Mouse (Mus musculus): ENCODE measurements around the gene Ranbp17. TPM values are rescaled to one million over a fixed set of nuclear protein-coding genes. Genes with fewer than 3 reads are reported as not detected.

Gene Ranbp17
- polyA plus RNA-seq, 1 experiment from 2014 or later, result 8.6 TPM

GRCm38 (mm10) chr11:33399346-33399745, 114.2 kb downstream of the Ranbp17 start:
- 72% methylated on average over 1 of the region's 1 CpGs for WGBS
- Histone ChIP-seq H3K9ac (no peak overlapping the region), H3K4me2 (replicated peaks) (no peak overlapping the region), H3K36me3 (no peaks in the 10 kb centered on the region), H3K4me1 (no peaks in the 10 kb centered on the region), H3K27me3 (no peaks in the 10 kb centered on the region), H3K9me3 (no peaks in the 10 kb centered on the region), H3K27ac (no peak overlapping the region), H3K4me3 (no peak overlapping the region)
- ATAC-seq (ENCODE audit: insufficient number of reproducible peaks, insufficient read depth, low FRiP score, low TSS enrichment), result no peak

DNA sequence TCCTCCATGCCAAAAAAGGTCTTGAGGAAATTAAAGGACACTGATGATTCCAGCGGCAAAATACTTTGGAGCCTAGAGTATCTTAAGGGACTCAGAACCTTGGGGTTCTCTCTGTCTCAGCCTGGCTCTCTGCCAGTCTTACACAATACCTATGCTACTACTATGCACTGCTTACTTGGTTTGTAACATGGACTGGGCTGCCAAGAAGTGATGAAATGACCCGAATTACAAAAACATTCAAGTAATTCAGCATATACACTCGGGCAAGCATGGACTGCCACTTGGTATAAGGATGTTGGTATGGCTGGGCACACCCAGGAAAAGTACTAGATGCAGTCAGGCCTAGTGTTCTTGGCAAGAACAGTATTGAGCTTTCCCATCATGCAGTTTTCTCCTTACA, 114.8 kb downstream of the Ranbp17 start:
- 85% methylated on average over 3 of the region's 3 CpGs for WGBS
- ATAC-seq (ENCODE audit: insufficient number of reproducible peaks, insufficient read depth, low FRiP score, low TSS enrichment), result no peak

DNA sequence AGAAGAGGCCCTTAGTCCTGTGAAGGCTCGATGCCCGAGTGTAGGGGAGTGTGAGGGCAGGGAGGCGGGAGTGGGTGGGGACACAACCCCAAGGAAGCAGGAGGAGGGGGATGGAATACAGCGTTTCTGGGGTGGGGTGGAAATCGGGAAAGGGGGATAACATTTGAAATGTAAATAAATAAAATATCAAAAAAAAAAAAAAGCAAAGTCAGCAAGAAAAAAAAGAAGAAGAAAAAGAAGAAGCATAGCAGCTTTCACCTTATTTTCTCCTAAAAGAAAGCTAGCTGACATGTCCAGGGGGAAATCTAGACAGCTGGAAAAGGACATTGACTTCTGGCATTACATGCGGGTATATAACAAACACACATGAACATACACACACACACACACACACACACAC, 117.3 kb downstream of the Ranbp17 start:
- Histone ChIP-seq H3K4me1 (no peaks in the 10 kb centered on the region), H3K9me3 (no peaks in the 10 kb centered on the region), H3K36me3 (no peaks in the 10 kb centered on the region), H3K9ac (no peak overlapping the region), H3K4me3 (no peak overlapping the region), H3K27ac (no peak overlapping the region), H3K27me3 (no peaks in the 10 kb centered on the region), H3K4me2 (replicated peaks) (no peak overlapping the region)
- ATAC-seq (ENCODE audit: insufficient number of reproducible peaks, insufficient read depth, low FRiP score, low TSS enrichment), result no peak
- 95% methylated on average over 6 of the region's 6 CpGs for WGBS

More for the DNA sequence above, 114.8 kb downstream of the Ranbp17 start:
- H3K27ac ChIP-seq, result no peak overlapping the region
- H3K9me3 ChIP-seq, result no peaks in the 10 kb centered on the region
- H3K4me1 ChIP-seq, result no peaks in the 10 kb centered on the region
- H3K27me3 ChIP-seq, result no peaks in the 10 kb centered on the region
- no peak overlapping the region for H3K4me3 ChIP-seq
- no peaks in the 10 kb centered on the region for H3K36me3 ChIP-seq
- H3K4me2 ChIP-seq (replicated peaks), result no peak overlapping the region
- no peak overlapping the region for H3K9ac ChIP-seq

GRCm38 (mm10) chr11:33394093-33394492, 119.5 kb downstream of the Ranbp17 start:
- Histone ChIP-seq H3K4me2 (replicated peaks) (no peak overlapping the region), H3K36me3 (no peaks in the 10 kb centered on the region), H3K4me1 (no peaks in the 10 kb centered on the region), H3K27ac (no peak overlapping the region), H3K9me3 (no peaks in the 10 kb centered on the region), H3K27me3 (no peaks in the 10 kb centered on the region), H3K9ac (no peak overlapping the region), H3K4me3 (no peak overlapping the region)
- whole genome bisulfite sequencing, result 72% methylated on average over 3 of the region's 3 CpGs
- no peak for ATAC-seq (ENCODE audit: insufficient number of reproducible peaks, insufficient read depth, low FRiP score, low TSS enrichment)

- no peaks in the 10 kb centered on the region for H3K4me1 ChIP-seq
- H3K4me3 ChIP-seq, result no peak overlapping the region
- no peak overlapping the region for H3K9ac ChIP-seq
- H3K9me3 ChIP-seq, result no peaks in the 10 kb centered on the region
- WGBS, result 85% methylated on average over 2 of the region's 2 CpGs
- no peak overlapping the region for H3K27ac ChIP-seq
- no peak for ATAC-seq (ENCODE audit: insufficient number of reproducible peaks, insufficient read depth, low FRiP score, low TSS enrichment)
- no peak overlapping the region for H3K4me2 ChIP-seq (replicated peaks)
- H3K36me3 ChIP-seq, result no peaks in the 10 kb centered on the region
- H3K27me3 ChIP-seq, result no peaks in the 10 kb centered on the region
Measured at GRCm38 (mm10) chr11:33388685-33389084, 124.9 kb downstream of the Ranbp17 start.

DNA sequence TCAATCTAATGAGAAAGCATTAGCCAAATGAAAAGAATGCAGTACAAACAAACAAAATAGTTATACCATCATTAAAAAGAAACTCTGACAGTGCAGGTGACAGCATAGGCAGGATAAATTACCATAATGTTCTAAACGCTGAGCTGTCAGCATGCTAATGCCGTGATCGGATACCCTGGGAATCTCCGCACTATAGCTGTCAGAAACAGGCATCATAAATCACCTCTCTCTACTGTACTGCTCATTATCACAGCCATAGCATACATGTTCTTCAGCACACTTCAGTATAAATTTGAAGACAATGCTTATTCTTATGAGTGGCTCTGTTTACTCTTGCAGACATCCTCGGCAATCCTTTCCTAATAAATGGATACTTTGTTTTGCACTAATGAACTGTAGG, 151.7 kb downstream of the Ranbp17 start:
- Histone ChIP-seq H3K4me1 (no peaks in the 10 kb centered on the region), H3K36me3 (no peaks in the 10 kb centered on the region), H3K9me3 (no peaks in the 10 kb centered on the region), H3K9ac (no peak overlapping the region), H3K4me3 (no peak overlapping the region), H3K4me2 (replicated peaks) (no peak overlapping the region), H3K27me3 (no peaks in the 10 kb centered on the region), H3K27ac (no peak overlapping the region)
- 64% methylated on average over 5 of the region's 5 CpGs for WGBS
- ATAC-seq (ENCODE audit: insufficient number of reproducible peaks, insufficient read depth, low FRiP score, low TSS enrichment), result no peak

- ATAC-seq (ENCODE audit: insufficient number of reproducible peaks, insufficient read depth, low FRiP score, low TSS enrichment), result no peak
- no peaks in the 10 kb centered on the region for H3K9me3 ChIP-seq
- no peaks in the 10 kb centered on the region for H3K27me3 ChIP-seq
- H3K4me1 ChIP-seq, result no peaks in the 10 kb centered on the region; the same call in 1 of the 2 replicates
- no peak overlapping the region for H3K9ac ChIP-seq
- no peak overlapping the region for H3K4me3 ChIP-seq
- H3K27ac ChIP-seq, result no peak overlapping the region
- no peak overlapping the region for H3K4me2 ChIP-seq (replicated peaks)
- no peaks in the 10 kb centered on the region for H3K36me3 ChIP-seq
- WGBS, result 74% methylated on average over 2 of the region's 2 CpGs
Measured at GRCm38 (mm10) chr11:33349269-33349668, 164.3 kb downstream of the Ranbp17 start.

DNA sequence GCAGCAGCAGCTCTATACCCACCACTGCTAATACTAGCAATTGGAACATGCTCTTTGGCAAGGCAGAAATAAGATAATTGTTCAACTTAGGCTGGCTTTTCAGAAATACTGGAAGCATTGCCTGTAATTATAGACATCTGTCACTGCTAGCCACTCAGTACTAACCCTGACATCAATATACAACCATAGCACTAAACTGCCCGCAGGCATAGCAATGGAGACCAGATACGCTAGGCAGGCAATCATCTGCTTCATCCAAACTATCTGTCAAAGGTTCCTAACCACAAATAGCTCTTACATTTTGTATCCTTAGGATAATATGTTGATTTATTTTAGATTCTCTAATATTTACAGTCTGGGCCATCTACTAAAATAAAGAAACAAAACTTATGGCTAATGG, 171.5 kb downstream of the Ranbp17 start:
- H3K4me3 ChIP-seq, result no peak overlapping the region
- H3K9me3 ChIP-seq, result no peaks in the 10 kb centered on the region
- no peaks in the 10 kb centered on the region for H3K36me3 ChIP-seq
- H3K27ac ChIP-seq, result no peak overlapping the region
- H3K4me1 ChIP-seq, result no peaks in the 10 kb centered on the region
- H3K9ac ChIP-seq, result no peak overlapping the region
- no peaks in the 10 kb centered on the region for H3K27me3 ChIP-seq
- no peak overlapping the region for H3K4me2 ChIP-seq (replicated peaks)
- WGBS, result 40% methylated on average over 2 of the region's 2 CpGs
- ATAC-seq (ENCODE audit: insufficient number of reproducible peaks, insufficient read depth, low FRiP score, low TSS enrichment), result no peak

GRCm38 (mm10) chr11:33336552-33337121, 176.9 kb downstream of the Ranbp17 start:
- H3K27ac ChIP-seq, result no peak overlapping the region
- no peak overlapping the region for H3K4me3 ChIP-seq
- H3K36me3 ChIP-seq, result no peaks in the 10 kb centered on the region
- no peaks in the 10 kb centered on the region for H3K4me1 ChIP-seq
- H3K27me3 ChIP-seq, result no peaks in the 10 kb centered on the region
- ATAC-seq (ENCODE audit: insufficient number of reproducible peaks, insufficient read depth, low FRiP score, low TSS enrichment), result no peak
- H3K4me2 ChIP-seq (replicated peaks), result no peak overlapping the region
- WGBS, result 31% methylated on average over 7 of the region's 7 CpGs
- no peaks in the 10 kb centered on the region for H3K9me3 ChIP-seq
- H3K9ac ChIP-seq, result no peak overlapping the region

DNA sequence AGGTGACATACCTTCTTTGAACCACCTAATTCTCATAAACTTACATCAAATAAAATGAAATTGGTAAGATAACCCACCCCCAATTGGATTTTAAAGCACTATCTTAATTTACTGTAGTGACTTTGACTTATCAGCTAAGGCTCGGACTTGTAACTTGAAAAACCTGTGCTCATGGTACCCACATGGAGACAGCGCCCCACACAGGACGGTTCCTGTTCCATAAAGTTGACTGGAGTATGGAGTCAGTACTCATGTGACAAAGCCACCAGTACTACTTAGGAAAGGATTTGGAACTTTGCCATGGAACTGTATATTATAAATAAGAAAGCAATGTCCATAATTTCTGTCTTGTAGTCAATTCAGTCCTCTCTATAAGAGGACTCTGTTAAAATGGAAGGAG, 177.9 kb downstream of the Ranbp17 start:
- Histone ChIP-seq H3K27ac (no peak overlapping the region), H3K9me3 (no peaks in the 10 kb centered on the region), H3K36me3 (no peaks in the 10 kb centered on the region), H3K4me1 (no peaks in the 10 kb centered on the region), H3K9ac (no peak overlapping the region), H3K4me3 (no peak overlapping the region), H3K4me2 (replicated peaks) (no peak overlapping the region), H3K27me3 (no peaks in the 10 kb centered on the region)
- ATAC-seq (ENCODE audit: insufficient number of reproducible peaks, insufficient read depth, low FRiP score, low TSS enrichment), result no peak
- WGBS, result 85% methylated on average over 3 of the region's 3 CpGs

DNA sequence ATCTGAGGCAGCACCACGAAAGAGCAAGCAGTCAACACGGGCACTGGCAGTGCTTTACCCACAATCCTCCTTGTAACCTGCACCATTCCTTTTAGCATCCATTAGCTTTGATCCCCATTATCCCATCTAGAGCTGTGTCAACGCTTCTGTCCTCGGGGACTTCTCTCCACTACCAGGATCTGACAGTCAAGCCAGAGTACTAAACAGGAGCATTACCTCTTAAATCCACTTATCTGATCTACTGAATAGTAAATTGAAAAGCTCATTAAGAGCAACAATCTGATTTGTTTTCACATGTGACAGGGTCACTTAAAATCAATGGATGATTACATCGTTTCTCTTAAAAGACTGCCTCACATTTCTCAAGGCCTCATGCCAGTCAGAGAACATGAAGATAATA, 181.4 kb downstream of the Ranbp17 start:
- Histone ChIP-seq H3K9ac (no peak overlapping the region), H3K27ac (no peak overlapping the region), H3K4me2 (replicated peaks) (no peak overlapping the region), H3K4me3 (no peak overlapping the region), H3K36me3 (no peaks in the 10 kb centered on the region), H3K4me1 (no peaks in the 10 kb centered on the region), H3K9me3 (no peaks in the 10 kb centered on the region), H3K27me3 (no peaks in the 10 kb centered on the region)
- WGBS, result 38% methylated on average over 5 of the region's 5 CpGs
- no peak for ATAC-seq (ENCODE audit: insufficient number of reproducible peaks, insufficient read depth, low FRiP score, low TSS enrichment)

DNA sequence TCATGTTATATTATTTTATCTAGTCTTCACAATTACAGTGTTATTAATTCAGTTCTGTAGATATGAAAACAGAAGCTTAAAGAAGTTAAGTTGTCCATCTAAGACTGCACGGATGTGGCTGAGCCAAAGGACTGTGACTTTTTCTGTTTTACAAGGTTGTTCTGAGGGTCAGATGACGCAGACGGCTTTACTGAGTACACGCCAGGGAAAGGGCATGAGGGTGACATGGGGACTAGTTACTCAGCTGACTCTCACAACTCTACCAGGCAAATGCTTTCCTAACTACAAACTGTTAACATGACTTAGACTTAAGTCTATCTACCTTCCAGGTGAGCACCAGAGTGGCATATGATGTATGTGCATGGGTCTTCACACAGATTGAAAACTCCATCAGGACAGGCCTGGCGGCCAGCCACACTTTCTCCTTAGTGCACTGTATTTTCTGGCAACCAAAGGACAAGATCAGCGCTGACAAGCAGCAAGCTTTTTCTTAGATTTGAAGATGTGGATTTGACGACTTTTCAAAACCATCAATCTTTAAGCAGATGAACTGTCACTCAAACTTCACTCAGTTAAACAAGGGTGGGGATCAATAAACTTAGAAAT, 194.4 kb downstream of the Ranbp17 start:
- Histone ChIP-seq H3K4me3 (no peak overlapping the region), H3K27me3 (no peaks in the 10 kb centered on the region), H3K27ac (no peak overlapping the region), H3K36me3 (no peaks in the 10 kb centered on the region), H3K4me2 (replicated peaks) (no peak overlapping the region), H3K9me3 (no peaks in the 10 kb centered on the region), H3K4me1 (no peaks in the 10 kb centered on the region), H3K9ac (no peak overlapping the region)
- 82% methylated on average over 7 of the region's 7 CpGs for WGBS
- ATAC-seq (ENCODE audit: insufficient number of reproducible peaks, insufficient read depth, low FRiP score, low TSS enrichment), result no peak
